Mouse (Mus musculus) olfactory bulb, adult 2 months (tissue): ENCODE data around the gene Gtpbp8. TPM values are rescaled to one million over a fixed set of nuclear protein-coding genes. Genes with fewer than 3 reads are reported as not detected.

Experiments
- H3K27ac ChIP-seq: fragments of 200-500 bp; 2 replicates; pipeline ENCODE4 v1.5.1; 2012; ENCODE audit warnings: low read depth, low read length; ENCODE audit not compliant: insufficient read depth
- H3K4me1 ChIP-seq: fragments of 200-500 bp; 2 replicates; pipeline ENCODE4 v1.6.1; 2012; ENCODE audit warnings: low read length; ENCODE audit not compliant: control insufficient read depth, insufficient read depth
- H3K4me3 ChIP-seq: fragments of 200-500 bp; 2 replicates; pipeline ENCODE4 v1.5.1; 2012; ENCODE audit warnings: mild to moderate bottlenecking, low read depth, low read length, moderate library complexity; ENCODE audit not compliant: insufficient read depth
- CTCF ChIP-seq: fragments of 200-500 bp; IDR thresholded peaks from 2 replicates; pipeline ENCODE4 v1.5.1; 2012; ENCODE audit warnings: low read depth, mild to moderate bottlenecking, low read length, moderate library complexity; ENCODE audit not compliant: insufficient read depth
- POLR2A ChIP-seq: fragments of 200-500 bp; IDR thresholded peaks from 2 replicates; pipeline ENCODE4 v1.6.1; 2012; ENCODE audit warnings: mild to moderate bottlenecking, low read depth, low read length, moderate library complexity; ENCODE audit not compliant: insufficient read depth
- WGBS: fragments of 180-500 bp; shearing (Covaris S2); methylation state at CpG from one replicate; pipeline ENCODE4 v1.1.7; 2018; 5-methylcytosine and 5-hydroxymethylcytosine counted together
- polyA plus RNA-seq: library from polyadenylated mRNA; stranded (reverse); fragments of >200 nt; gene quantifications from 2 replicates; pipeline ENCODE4 v1.2.4, GENCODE M21; 2012; ENCODE audit warnings: low replicate concordance; ENCODE audit not compliant: missing spikeins, insufficient read depth, insufficient read length

The Gtpbp8 gene
- polyA plus RNA-seq = not detected in 2 replicates

- TF ChIP-seq POLR2A (no peak; the same call in 1 of the 2 replicates), CTCF (no peak)
- Histone ChIP-seq H3K4me1 (no peaks in the 10 kb centered on the region), H3K4me3 (peak within 1 kb of the TSS; percentile 75), H3K27ac (peak within 1 kb of the TSS; percentile 90)
- WGBS = under 1% methylated on average over 47 of the region's 47 CpGs
Observed at GRCm38 (mm10) chr16:44745866-44746562, at the start of gene Gtpbp8. TSS of gene Gtpbp8 (minus strand) at chr16:44746363.

- H3K4me1 ChIP-seq = no peaks in the 10 kb centered on the region
- no peak for TF ChIP-seq POLR2A
- no peak for TF ChIP-seq CTCF
- no peak overlapping the region for H3K27ac ChIP-seq
- H3K4me3 ChIP-seq = no peak overlapping the region
Observed at GRCm38 (mm10) chr16:44794416-44794815, 48.3 kb upstream of the Gtpbp8 start.

GRCm38 (mm10) chr16:44786934-44787333 is 40.8 kb upstream of the Gtpbp8 start:
- TF ChIP-seq CTCF (no peak), POLR2A (no peak)
- Histone ChIP-seq H3K4me3 (no peak overlapping the region), H3K4me1 (no peaks in the 10 kb centered on the region), H3K27ac (no peak overlapping the region)
- WGBS = 79% methylated on average over 1 of the region's 1 CpGs

GRCm38 (mm10) chr16:44780751-44781150 is 34.6 kb upstream of the Gtpbp8 start:
- WGBS = 73% methylated on average over 4 of the region's 4 CpGs
- TF ChIP-seq POLR2A (no peak), CTCF (no peak)
- Histone ChIP-seq H3K4me1 (no peaks in the 10 kb centered on the region), H3K27ac (no peak overlapping the region), H3K4me3 (no peak overlapping the region)

- 90% methylated on average over 5 of the region's 5 CpGs for WGBS
- no peak overlapping the region for H3K27ac ChIP-seq
- no peak overlapping the region for H3K4me3 ChIP-seq
- H3K4me1 ChIP-seq = no peaks in the 10 kb centered on the region
- no peak for TF ChIP-seq POLR2A
- TF ChIP-seq CTCF = no peak
Observed at GRCm38 (mm10) chr16:44779494-44779893, 33.3 kb upstream of the Gtpbp8 start.

- no peak overlapping the region for H3K4me3 ChIP-seq
- no peaks in the 10 kb centered on the region for H3K4me1 ChIP-seq
- H3K27ac ChIP-seq = no peak overlapping the region
- TF ChIP-seq POLR2A (no peak), CTCF (no peak)
- WGBS = 80% methylated on average over 17 of the region's 17 CpGs
Observed at GRCm38 (mm10) chr16:44778538-44779147, 32.5 kb upstream of the Gtpbp8 start.

- Histone ChIP-seq H3K4me1 (peaks cover 3% of the 10 kb centered on the region; the same call in 1 of the 2 replicates), H3K4me3 (no peak overlapping the region), H3K27ac (no peak overlapping the region)
- 94% methylated on average over 6 of the region's 6 CpGs for WGBS
- no peak for TF ChIP-seq POLR2A
- no peak for TF ChIP-seq CTCF
Observed at GRCm38 (mm10) chr16:44774201-44774600, 28.0 kb upstream of the Gtpbp8 start.

- Histone ChIP-seq H3K4me1 (peaks cover 3% of the 10 kb centered on the region; the same call in 1 of the 2 replicates), H3K27ac (no peak overlapping the region), H3K4me3 (no peak overlapping the region)
- TF ChIP-seq POLR2A (no peak), CTCF (no peak)
- WGBS = 92% methylated on average over 3 of the region's 3 CpGs
Observed at GRCm38 (mm10) chr16:44773673-44774072, 27.5 kb upstream of the Gtpbp8 start.

- no peak for TF ChIP-seq CTCF
- TF ChIP-seq POLR2A = no peak
- Histone ChIP-seq H3K4me1 (peaks cover 3% of the 10 kb centered on the region; the same call in 1 of the 2 replicates), H3K4me3 (no peak overlapping the region), H3K27ac (no peak overlapping the region)
- 49% methylated on average over 6 of the region's 6 CpGs for WGBS
Observed at GRCm38 (mm10) chr16:44772577-44772976, 26.4 kb upstream of the Gtpbp8 start.
